Mouse (Mus musculus) kidney, adult 18-20 months (tissue): ENCODE results near the gene Pomp.
A peak's percentile ranks its signal among the peaks of the same experiment; 100 is the strongest.

Experiments
- DNase-seq: peaks from one replicate; pipeline ENCODE4 v3.0.0; 2021

Gene Pomp

DNA sequence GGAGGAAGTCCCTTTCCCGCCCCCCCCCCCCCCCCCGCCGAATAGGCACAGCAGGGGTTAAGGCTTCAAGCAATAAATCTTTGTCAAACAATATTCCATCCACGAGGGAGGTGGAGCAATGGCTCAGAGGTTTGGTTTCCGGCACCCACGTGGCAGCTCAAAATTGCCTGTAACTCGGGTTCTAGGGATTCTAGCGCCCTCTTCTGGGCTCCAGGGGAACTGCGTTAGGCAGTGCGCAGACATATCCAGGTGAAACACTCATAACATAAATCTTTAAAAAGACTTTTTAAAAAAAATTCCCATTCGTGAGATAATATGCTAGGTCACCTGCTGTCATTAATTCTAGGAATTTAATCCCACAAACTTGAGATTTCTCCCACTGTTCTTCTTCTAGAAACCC is 46.9 kb downstream of the Pomp start:
- no peak for DNase-seq

DNA sequence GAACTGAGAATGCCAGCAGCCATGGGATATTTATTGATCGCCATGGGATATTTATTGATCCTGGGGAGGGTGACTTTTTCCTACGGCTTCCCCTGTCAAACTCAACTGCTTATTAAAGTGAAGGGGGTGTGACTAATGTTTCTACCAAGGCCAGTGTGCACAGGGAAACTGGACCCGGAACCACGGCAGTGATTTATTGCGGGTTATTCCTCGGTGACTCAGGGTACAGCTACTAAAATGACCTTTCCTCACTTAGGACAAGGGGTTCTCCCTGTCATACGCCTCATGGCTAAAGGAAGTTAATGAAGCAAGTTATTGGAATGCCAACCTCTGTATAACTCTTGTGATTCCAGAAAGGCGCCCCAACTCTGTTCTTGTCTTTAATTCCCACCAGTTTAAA is 47.6 kb downstream of the Pomp start:
- no peak for DNase-seq

DNA sequence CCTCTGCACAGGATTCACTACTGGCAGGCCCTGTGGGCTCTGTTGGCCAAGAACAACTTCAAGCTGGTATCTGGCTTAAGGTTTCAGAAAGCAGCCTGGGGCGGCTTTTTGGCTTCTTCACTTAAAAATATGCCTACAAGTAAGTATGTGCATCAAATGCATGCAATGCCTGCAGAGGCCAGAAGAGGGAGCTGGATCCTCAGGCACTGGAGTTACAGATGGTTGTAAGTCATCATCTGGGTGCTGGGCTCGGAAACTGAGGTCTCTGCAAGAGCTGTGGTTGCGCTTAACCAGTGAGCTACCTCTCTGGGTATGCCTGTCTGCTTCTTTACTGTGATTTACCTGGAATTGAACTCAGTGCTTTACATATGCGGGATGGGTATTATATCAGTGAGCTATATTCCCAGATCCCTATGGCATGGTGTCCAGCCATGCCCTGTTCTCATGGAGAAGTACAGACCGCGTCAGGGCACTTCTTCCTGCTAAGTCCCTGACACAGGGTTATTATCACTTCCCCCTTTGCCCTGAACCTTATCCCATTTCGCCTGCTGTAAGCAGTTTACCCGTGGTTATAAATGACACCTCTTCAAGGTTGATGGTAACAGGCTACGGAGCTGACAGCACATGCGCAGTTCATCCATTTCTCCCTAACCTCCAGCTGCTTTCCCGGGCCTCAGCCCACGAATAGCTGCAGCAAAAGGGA is 50.7 kb downstream of the Pomp start:
- DNase-seq, result no peak

DNA sequence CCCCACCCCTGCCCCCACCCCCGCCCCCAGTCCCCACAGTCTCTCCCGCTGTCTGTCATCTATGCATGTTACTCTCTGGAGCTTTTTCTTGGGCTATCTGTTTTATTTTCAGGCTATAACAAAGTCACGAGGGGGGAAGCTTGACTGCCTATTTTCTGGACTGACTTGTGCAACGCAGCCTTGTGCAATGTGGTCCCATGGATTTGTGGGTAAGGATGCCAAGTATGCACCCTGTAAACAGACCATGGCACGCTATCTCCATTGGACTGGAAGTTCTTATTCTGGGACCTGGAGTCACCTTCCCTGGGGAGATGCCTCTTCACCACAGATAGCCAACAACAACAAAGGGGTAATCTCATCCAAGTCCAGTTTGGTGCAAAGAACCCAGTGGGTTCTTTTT is 51.5 kb downstream of the Pomp start:
- DNase-seq, result no peak

GRCm38 (mm10) chr5:147913241-147913842 is 53.1 kb downstream of the Pomp start:
- peak; percentile 14 for DNase-seq

DNA sequence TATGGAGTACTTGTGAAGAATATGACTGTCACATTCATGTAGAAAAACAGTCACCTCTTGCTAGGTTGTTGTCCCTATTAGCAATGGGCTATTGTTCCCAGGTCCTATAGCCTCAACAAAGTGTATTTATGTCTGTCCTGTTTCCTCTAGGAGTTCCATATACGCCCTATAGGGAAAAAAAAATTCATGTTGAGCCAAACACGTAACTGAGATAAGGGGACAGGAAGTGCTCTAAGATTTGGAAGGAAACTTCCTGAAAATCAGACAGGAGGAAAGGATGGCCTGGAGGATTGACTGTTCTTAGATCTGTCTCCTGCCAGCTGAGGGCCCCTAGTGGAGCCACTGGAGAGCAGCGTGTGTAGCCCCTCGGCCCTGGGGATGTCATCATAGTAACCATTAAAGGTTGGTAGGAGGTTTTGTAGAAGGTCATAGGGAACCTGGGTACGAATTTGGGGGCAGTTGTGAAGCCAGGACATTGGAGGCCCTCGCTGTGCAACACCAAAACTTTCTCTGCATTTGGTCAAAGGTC is 54.8 kb downstream of the Pomp start:
- no peak for DNase-seq

DNA sequence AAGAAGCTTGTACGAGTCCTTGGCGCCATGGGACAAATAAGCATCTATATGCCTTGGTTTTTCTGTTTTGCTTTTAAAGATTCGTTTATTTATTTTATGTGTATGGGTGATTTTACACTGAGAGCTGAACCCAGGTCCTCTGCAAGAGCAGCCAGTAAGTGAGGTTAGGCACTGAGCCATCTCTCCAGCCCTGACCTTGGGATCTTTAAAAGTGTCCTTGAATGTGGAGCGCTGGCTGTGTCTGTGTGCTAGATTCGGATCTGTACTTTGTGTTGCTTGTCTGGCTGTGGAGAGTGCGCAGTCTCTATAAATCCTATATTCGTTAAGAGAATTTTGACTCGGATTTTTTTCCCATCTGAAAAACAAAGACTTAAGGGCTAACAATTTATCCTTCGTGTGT is 55.9 kb downstream of the Pomp start:
- DNase-seq, result no peak

- peak; percentile 38 for DNase-seq
These were observed 58.0 kb downstream of the Pomp start for GRCm38 (mm10) chr5:147918044-147918846.

DNA sequence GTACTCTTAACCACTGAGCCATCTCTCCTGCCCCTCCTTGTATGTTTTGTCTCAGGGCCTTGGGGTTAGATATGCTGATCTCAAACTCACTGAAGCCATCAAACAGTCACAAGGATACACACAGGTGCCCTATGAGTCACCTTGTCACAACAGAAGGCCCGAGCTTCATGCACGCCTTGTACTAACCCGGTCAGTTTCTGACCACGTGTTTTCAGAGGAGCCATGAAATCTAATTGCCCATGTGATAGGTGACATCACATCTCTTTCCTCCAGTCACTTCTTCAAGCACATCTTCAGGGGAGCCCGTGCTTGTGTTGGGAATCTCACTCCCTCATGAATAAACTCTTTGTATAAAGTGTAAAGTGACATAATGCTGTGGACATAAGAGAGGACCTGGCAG is 64.4 kb downstream of the Pomp start:
- DNase-seq, result no peak
